Mouse (Mus musculus) limb, embryonic 12.5 days (tissue): ENCODE results near the gene Eloa. TPM values are rescaled to one million over a fixed set of nuclear protein-coding genes. Genes with fewer than 3 reads are reported as not detected.
"Not testable (repeated sequence)": the region's sequence is repeated elsewhere in the genome, so short reads cannot be mapped to it uniquely, and the experiment has no call there.

Experiments
- ATAC-seq: fragments of 200-750 bp; cut with Nextera tagmentation; 2 replicates; pipeline ENCODE4 v1.8.0; 2017; ENCODE audit warnings: low read depth, moderate TSS enrichment; ENCODE audit not compliant: insufficient number of reproducible peaks, insufficient read depth, low FRiP score, low TSS enrichment
- H3K27ac ChIP-seq: fragments of 300-500 bp; sonication (generic); 2 replicates; pipeline ENCODE4 v1.5.1; 2016; ENCODE audit warnings: mild to moderate bottlenecking, moderate library complexity
- H3K27me3 ChIP-seq: fragments of 300-500 bp; sonication (generic); 2 replicates; pipeline ENCODE4 v1.6.1; 2016; ENCODE audit warnings: mild to moderate bottlenecking, moderate library complexity
- H3K36me3 ChIP-seq: fragments of 300-500 bp; sonication (generic); 2 replicates; pipeline ENCODE4 v1.6.1; 2016; ENCODE audit warnings: mild to moderate bottlenecking, moderate library complexity
- H3K4me1 ChIP-seq: fragments of 300-500 bp; sonication (generic); replicated peaks from 2 replicates; pipeline ENCODE4 v1.6.1; 2016
- H3K4me2 ChIP-seq: fragments of 300-500 bp; sonication (generic); 2 replicates; pipeline ENCODE4 v1.6.1; 2016; ENCODE audit warnings: mild to moderate bottlenecking, moderate library complexity
- H3K4me3 ChIP-seq: fragments of 300-500 bp; sonication (generic); replicated peaks from 2 replicates; pipeline ENCODE4 v1.5.1; 2016; ENCODE audit warnings: mild to moderate bottlenecking
- H3K9ac ChIP-seq: fragments of 300-500 bp; sonication (generic); replicated peaks from 2 replicates; pipeline ENCODE4 v1.6.1; 2016; ENCODE audit warnings: mild to moderate bottlenecking, moderate library complexity
- H3K9me3 ChIP-seq: fragments of 300-500 bp; sonication (generic); 2 replicates; pipeline ENCODE4 v1.6.1; 2016; ENCODE audit warnings: mild to moderate bottlenecking, moderate library complexity
- WGBS: fragments of 180-500 bp; shearing (Covaris S2); methylation state at CpG from one replicate; pipeline ENCODE4 v1.1.7; 2016; 5-methylcytosine and 5-hydroxymethylcytosine counted together
- polyA plus RNA-seq: library from polyadenylated mRNA; unstranded; fragments of >200 nt; fragmentation: Nextera tagmentation; extraction: Ambion mirVana; gene quantifications from 2 replicates; pipeline ENCODE4 v1.2.1, GENCODE M21; 2016

Gene Eloa
- polyA plus RNA-seq, result 40.6 and 45.3 TPM in 2 replicates

DNA sequence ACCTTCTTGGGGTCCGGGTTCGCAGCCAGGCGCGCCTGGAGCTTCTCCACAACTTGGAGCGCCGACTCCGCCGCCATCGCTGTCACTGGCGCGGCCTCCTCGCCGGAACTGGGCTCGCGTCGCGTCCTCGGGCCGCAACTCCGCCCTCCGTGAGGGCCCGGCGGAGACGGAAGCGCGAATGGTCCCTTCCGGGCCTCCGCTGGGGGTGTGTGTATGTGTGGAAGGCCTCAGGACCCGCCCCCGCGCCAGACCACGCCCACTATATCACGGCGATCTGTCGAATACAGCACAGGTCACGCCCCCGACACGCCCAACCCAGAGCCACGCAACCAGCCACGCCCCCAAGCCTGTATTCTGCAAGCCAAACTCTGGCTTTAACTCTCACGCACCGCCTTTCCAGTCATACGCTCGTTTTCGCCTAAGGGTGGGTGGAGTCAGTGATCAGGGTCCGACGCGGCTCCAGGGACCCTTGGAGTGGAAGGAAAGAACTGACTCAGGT, at the start of gene Eloa:
Eloa (minus strand) TSS at position 215 of the 499 bp plus-strand sequence.
- Histone ChIP-seq H3K9me3 (no peaks in the 10 kb centered on the region), H3K27me3 (no peaks in the 10 kb centered on the region), H3K4me2 (peak within 1 kb of the TSS; percentile 94), H3K4me3 (peak within 1 kb of the TSS; percentile 99), H3K27ac (peak within 1 kb of the TSS; percentile 85), H3K36me3 (no peaks in the 10 kb centered on the region), H3K9ac (peak within 1 kb of the TSS; percentile 98), H3K4me1 (peaks cover 14% of the 10 kb centered on the region)
- WGBS, result under 1% methylated on average over 48 of the region's 48 CpGs
- ATAC-seq, result peak; percentile 96

DNA sequence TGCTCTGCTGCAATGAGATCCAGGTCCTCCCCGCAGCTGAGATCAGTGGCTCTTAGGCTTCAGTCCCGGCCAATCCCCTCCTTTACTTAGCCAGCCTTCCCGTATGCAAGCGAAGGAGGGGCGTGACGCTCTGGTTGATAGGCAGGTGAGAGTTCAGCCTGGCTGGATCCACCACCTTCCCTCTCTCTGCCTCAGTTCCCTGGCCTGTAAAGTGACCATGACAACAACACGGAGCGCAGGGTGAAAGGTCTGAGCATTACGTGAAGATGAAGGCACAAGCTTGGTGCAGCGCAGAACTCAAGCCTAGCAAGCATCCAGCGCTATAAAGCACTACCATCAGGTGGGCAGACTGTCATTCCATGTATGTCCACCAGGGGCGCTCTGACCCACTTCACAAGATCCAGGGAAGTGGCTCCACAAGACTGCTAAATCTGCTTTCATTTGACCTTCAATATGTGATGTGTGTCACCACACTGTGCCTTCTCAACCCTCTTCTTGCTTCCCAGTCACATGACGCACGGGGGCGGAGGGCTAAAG, 49.7 kb upstream of the Eloa start:
- H3K27ac ChIP-seq, result no peak overlapping the region; the same call in 1 of the 2 replicates
- ATAC-seq, result peak; percentile 70
- H3K9ac ChIP-seq, result 0 out of 2 replicates have a peak overlapping the region, but pooled peaks have one; percentile 2
- H3K4me3 ChIP-seq, result 0 out of 2 replicates have a peak overlapping the region, but pooled peaks have one; percentile 12
- no peaks in the 10 kb centered on the region for H3K36me3 ChIP-seq
- peaks cover 21% of the 10 kb centered on the region for H3K4me1 ChIP-seq
- H3K9me3 ChIP-seq, result no peaks in the 10 kb centered on the region
- peak overlapping the region; percentile 48 for H3K4me2 ChIP-seq
- H3K27me3 ChIP-seq, result no peaks in the 10 kb centered on the region
- 4% methylated on average over 15 of the region's 15 CpGs for WGBS

GRCm38 (mm10) chr4:136070592-136070991, 49.0 kb upstream of the Eloa start:
- Histone ChIP-seq H3K36me3 (no peaks in the 10 kb centered on the region), H3K27ac (peak overlapping the region; percentile 46), H3K9me3 (no peaks in the 10 kb centered on the region), H3K4me2 (peak overlapping the region; percentile 48; the same call in 1 of the 2 replicates), H3K27me3 (no peaks in the 10 kb centered on the region), H3K9ac (no peak overlapping the region), H3K4me3 (no peak overlapping the region), H3K4me1 (peaks cover 21% of the 10 kb centered on the region)
- whole genome bisulfite sequencing, result 61% methylated on average over 6 of the region's 6 CpGs
- ATAC-seq, result no peak

- Histone ChIP-seq H3K4me3 (no peak overlapping the region), H3K9me3 (no peaks in the 10 kb centered on the region), H3K36me3 (no peaks in the 10 kb centered on the region), H3K27me3 (no peaks in the 10 kb centered on the region), H3K27ac (peak overlapping the region; percentile 46), H3K9ac (no peak overlapping the region; the same call in 1 of the 2 replicates), H3K4me2 (peak overlapping the region; percentile 21; the same call in 1 of the 2 replicates), H3K4me1 (peaks cover 21% of the 10 kb centered on the region)
- 2% methylated on average over 18 of the region's 18 CpGs for WGBS
- ATAC-seq, result 0 out of 2 replicates have a peak, but pooled peaks have one; percentile 29
Observed at GRCm38 (mm10) chr4:136069954-136070353, 48.4 kb upstream of the Eloa start.

DNA sequence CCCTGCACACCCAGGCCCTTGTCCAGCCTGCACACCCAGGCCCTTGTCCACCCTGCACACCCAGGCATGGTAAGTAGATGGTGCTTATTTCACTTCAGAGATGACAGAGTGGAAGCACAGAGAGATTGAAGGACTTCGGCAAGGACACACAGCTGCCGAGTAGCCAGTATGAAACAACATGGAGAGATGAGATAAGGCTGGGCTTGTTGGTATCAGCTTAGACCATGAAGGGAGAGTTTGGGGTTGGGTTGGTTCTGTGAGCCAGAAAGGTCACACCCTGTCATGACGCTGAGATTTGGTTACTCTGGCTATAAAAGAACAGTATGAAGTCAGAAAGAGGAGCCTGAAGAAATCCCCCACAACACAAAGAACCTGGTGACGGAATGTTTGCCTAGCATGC, 47.8 kb upstream of the Eloa start:
- Histone ChIP-seq H3K27me3 (no peaks in the 10 kb centered on the region), H3K4me3 (no peak overlapping the region), H3K9ac (no peak overlapping the region), H3K36me3 (no peaks in the 10 kb centered on the region), H3K27ac (no peak overlapping the region), H3K9me3 (no peaks in the 10 kb centered on the region), H3K4me1 (peaks cover 21% of the 10 kb centered on the region), H3K4me2 (no peak overlapping the region)
- WGBS, result 71% methylated on average over 4 of the region's 4 CpGs
- ATAC-seq, result no peak

- no peaks in the 10 kb centered on the region for H3K27me3 ChIP-seq
- no peaks in the 10 kb centered on the region for H3K4me1 ChIP-seq
- H3K9me3 ChIP-seq, result 0 out of 2 replicates have a peak, but pooled peaks cover 4% of the 10 kb centered on the region
- H3K4me2 ChIP-seq, result no peak overlapping the region
- no peak for ATAC-seq
- no peak overlapping the region for H3K9ac ChIP-seq
- no peak overlapping the region for H3K27ac ChIP-seq
- no peak overlapping the region for H3K4me3 ChIP-seq
- WGBS, result 89% methylated on average over 4 of the region's 4 CpGs
- H3K36me3 ChIP-seq, result no peaks in the 10 kb centered on the region
Observed at GRCm38 (mm10) chr4:136063143-136063542, 41.6 kb upstream of the Eloa start.

DNA sequence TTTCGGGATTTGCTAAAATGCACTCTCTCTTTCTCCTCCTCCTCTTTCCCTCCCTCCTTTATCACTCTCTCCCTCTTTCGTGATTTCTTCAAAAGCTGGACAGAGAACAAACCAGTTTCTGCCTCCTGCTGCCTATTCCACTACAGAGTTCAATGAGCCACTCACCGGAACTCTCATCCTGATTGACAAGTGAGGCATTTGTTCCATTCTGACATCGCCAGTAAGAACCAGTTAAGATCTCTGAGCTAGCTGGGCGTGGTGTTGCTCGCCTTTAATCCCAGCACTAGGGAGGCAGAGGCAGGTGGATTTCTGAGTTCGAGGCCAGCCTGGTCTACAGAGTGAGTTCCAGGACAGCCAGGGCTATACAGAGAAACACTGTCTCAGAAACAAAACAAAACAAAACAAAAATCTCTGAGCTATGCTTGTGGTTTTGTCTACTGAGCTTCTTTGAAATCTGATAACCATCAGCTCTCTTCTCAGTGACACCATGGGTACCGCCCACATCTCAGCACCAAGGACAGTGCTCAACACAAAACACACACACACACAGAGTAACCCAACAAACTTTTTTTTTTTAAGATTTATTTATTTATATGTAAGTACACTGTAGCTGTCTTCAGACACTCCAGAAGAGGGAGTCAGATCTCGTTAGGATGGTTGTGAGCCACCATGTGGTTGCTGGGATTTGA, 38.4 kb upstream of the Eloa start:
- not testable (repeated sequence) for H3K27ac ChIP-seq, H3K4me1 ChIP-seq, H3K9ac ChIP-seq, H3K4me3 ChIP-seq, H3K36me3 ChIP-seq, H3K4me2 ChIP-seq, ATAC-seq, H3K9me3 ChIP-seq, H3K27me3 ChIP-seq
- WGBS, result 66% methylated on average over 9 of the region's 9 CpGs

- 88% methylated on average over 5 of the region's 5 CpGs for WGBS
- H3K27me3 ChIP-seq, result no peaks in the 10 kb centered on the region
- H3K4me1 ChIP-seq, result no peaks in the 10 kb centered on the region
- H3K4me2 ChIP-seq, result no peak overlapping the region
- ATAC-seq, result no peak
- H3K36me3 ChIP-seq, result no peaks in the 10 kb centered on the region
- no peak overlapping the region for H3K4me3 ChIP-seq
- H3K27ac ChIP-seq, result no peak overlapping the region
- no peaks in the 10 kb centered on the region for H3K9me3 ChIP-seq
- no peak overlapping the region for H3K9ac ChIP-seq
Observed at GRCm38 (mm10) chr4:136057916-136058315, 36.4 kb upstream of the Eloa start.

DNA sequence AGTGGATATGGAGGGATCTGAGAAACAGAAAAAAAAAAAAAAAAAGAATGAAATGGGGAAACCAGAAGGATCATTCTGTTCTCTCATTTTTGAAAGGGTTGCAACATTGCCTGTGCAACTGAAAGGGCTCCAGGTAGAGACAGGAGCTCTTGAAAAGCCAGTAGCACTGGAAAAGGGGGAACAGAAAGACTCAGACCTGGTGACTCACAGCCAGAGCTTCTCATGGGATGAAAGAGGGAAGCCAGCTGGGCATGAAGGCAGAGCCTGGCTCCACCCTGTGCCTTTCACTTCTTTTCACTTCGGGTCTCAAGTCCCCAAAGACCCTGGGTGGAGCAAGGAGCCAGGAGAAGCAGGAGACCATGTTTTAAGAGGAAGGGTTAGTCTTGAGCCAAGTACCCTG, 34.5 kb upstream of the Eloa start:
- H3K27me3 ChIP-seq, result no peaks in the 10 kb centered on the region
- no peak for ATAC-seq
- H3K27ac ChIP-seq, result no peak overlapping the region
- peaks cover 11% of the 10 kb centered on the region for H3K36me3 ChIP-seq
- no peak overlapping the region for H3K4me2 ChIP-seq
- H3K4me1 ChIP-seq, result peaks cover 12% of the 10 kb centered on the region
- H3K9me3 ChIP-seq, result no peaks in the 10 kb centered on the region
- WGBS, result 37% methylated on average over 1 of the region's 1 CpGs
- H3K4me3 ChIP-seq, result no peak overlapping the region
- H3K9ac ChIP-seq, result no peak overlapping the region

GRCm38 (mm10) chr4:136053843-136054242, 32.3 kb upstream of the Eloa start:
- WGBS, result 81% methylated on average over 5 of the region's 5 CpGs
- Histone ChIP-seq H3K27ac (no peak overlapping the region), H3K36me3 (peaks cover 33% of the 10 kb centered on the region), H3K9ac (no peak overlapping the region), H3K9me3 (no peaks in the 10 kb centered on the region), H3K4me2 (0 out of 2 replicates have a peak overlapping the region, but pooled peaks have one; percentile 87), H3K27me3 (no peaks in the 10 kb centered on the region), H3K4me1 (peaks cover 22% of the 10 kb centered on the region), H3K4me3 (no peak overlapping the region)
- ATAC-seq, result no peak

DNA sequence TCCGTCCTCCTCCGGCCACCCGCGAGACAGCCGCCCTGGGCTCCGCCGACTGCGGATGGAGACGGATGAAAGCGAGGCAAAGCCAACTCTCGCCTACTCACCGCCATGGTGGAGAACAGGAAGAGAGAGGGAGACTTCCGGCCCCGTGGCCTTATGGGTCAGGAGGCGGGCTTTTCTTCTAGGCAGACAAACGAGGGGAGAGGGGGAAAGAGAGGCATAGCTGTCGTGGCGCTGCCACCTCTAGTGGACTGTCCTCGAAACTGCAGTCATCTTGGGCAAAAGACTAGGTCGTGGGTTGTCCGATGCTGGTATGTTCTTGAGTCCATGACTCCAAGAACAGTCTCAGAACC, 31.7 kb upstream of the Eloa start, which contains the start of gene Rpl11:
Rpl11 (minus strand) TSS at position 182 of the 350 bp plus-strand sequence.
- H3K4me1 ChIP-seq, result peaks cover 22% of the 10 kb centered on the region
- WGBS, result under 1% methylated on average over 21 of the region's 21 CpGs
- H3K4me3 ChIP-seq, result peak within 1 kb of the TSS; percentile 98
- ATAC-seq, result peak; percentile 88
- H3K9me3 ChIP-seq, result no peaks in the 10 kb centered on the region
- peaks cover 40% of the 10 kb centered on the region for H3K36me3 ChIP-seq
- peak within 1 kb of the TSS; percentile 94 for H3K27ac ChIP-seq
- H3K9ac ChIP-seq, result peak within 1 kb of the TSS; percentile 99
- peak within 1 kb of the TSS; percentile 87 for H3K4me2 ChIP-seq
- H3K27me3 ChIP-seq, result no peaks in the 10 kb centered on the region
